ENCODE assay signal across 8 mouse cellular contexts in genomic region chr17:12300896-12301706, GRCm38 (mm10). TPM values are rescaled to one million over a fixed set of nuclear protein-coding genes. Genes with fewer than 3 reads are reported as not detected.
DNase-seq lines count a peak whose midpoint lies in the region; ATAC-seq and TF ChIP-seq lines count a peak whose summit lies in the region.

No protein-coding gene starts in this region.

- H3K9ac ChIP-seq in heart, embryonic 12.5 days: no peak overlapping the region

- peak; percentile 72 for TF ChIP-seq CTCF in layer of hippocampus, adult 2 months (conservative IDR thresholded peaks at IDR 0.05)
- TF ChIP-seq CTCF in bone marrow, adult 2 months (IDR thresholded peaks at IDR 0.05; ENCODE audit: control insufficient read depth, insufficient read depth, low read length): peak; percentile 89

- no peak for TF ChIP-seq POLR2A in bone marrow, adult 2 months (IDR thresholded peaks at IDR 0.05; ENCODE audit: borderline replicate concordance, control insufficient read depth, low read depth, low read length)

- H3K4me1 ChIP-seq in bone marrow, adult 2 months (ENCODE audit: control insufficient read depth, insufficient read depth, low read length): no peaks in the 10 kb centered on the region
- H3K4me1 ChIP-seq in heart, embryonic 12.5 days (replicated peaks): peaks cover 42% of the 10 kb centered on the region

- 30% methylated on average over 3 of the region's 3 CpGs for WGBS in bone marrow, adult 2 months
- WGBS in heart, embryonic 12.5 days: 45% methylated on average over 3 of the region's 3 CpGs

- no peaks in the 10 kb centered on the region for H3K36me3 ChIP-seq in heart, embryonic 12.5 days

- peak in 1 of 2 experiments; percentile 9 for DNase-seq in layer of hippocampus, adult 2 months (ENCODE audit: low spot score in 2 of 2)
- no peak for DNase-seq in layer of hippocampus, adult 8-10 months (ENCODE audit: low spot score in 2 of 2)
- peak; percentile 74 for DNase-seq in kidney, postnatal 10 days
- DNase-seq in testis, postnatal 10 days (ENCODE audit: low spot score): peak; percentile 54
- DNase-seq in gastrocnemius, adult 8-10 months (ENCODE audit: low spot score in 2 of 2): no peak

- no peak overlapping the region for H3K27ac ChIP-seq in layer of hippocampus, adult 2 months
- no peak overlapping the region for H3K27ac ChIP-seq in bone marrow, adult 2 months (ENCODE audit: control insufficient read depth, insufficient read depth, low read depth, low read length, poor library complexity)
- H3K27ac ChIP-seq in heart, embryonic 12.5 days (ENCODE audit: poor library complexity, severe bottlenecking): no peak overlapping the region

- ATAC-seq in heart, embryonic 12.5 days (ENCODE audit: insufficient number of reproducible peaks, low FRiP score): peak; percentile 61; the same call in 1 of the 2 replicates
- peak; percentile 97 for ATAC-seq in megakaryocyte-erythroid progenitor cell, adult 5-6 weeks (replicated peaks; ENCODE audit: low FRiP score, low TSS enrichment, poor library complexity, severe bottlenecking)

- no peaks in the 10 kb centered on the region for H3K27me3 ChIP-seq in heart, embryonic 12.5 days (replicated peaks)

- H3K4me3 ChIP-seq in layer of hippocampus, adult 2 months: no peak overlapping the region
- no peak overlapping the region for H3K4me3 ChIP-seq in bone marrow, adult 2 months (replicated peaks; ENCODE audit: control insufficient read depth, low read depth, low read length)
- H3K4me3 ChIP-seq in heart, embryonic 12.5 days: no peak overlapping the region

- H3K4me2 ChIP-seq in heart, embryonic 12.5 days: no peak overlapping the region

- H3K9me3 ChIP-seq in heart, embryonic 12.5 days (replicated peaks): no peaks in the 10 kb centered on the region

RNA-seq across cellular contexts. Expression of gene Map3k4, which starts 17.5 kb away (rescaled TPM):
- 10 to 100 TPM; 72.4 to 73.8 TPM for total RNA-seq in layer of hippocampus, adult 2 months (2021)
- 10 to 100 TPM; 57.9 to 78.8 (median 62.7) TPM for total RNA-seq in layer of hippocampus, adult 8-10 months (2022)
- 5.3 and 14.4 TPM in 2 replicates for polyA plus RNA-seq in bone marrow, adult 2 months (2011; ENCODE audit: insufficient read depth, insufficient read length, low replicate concordance, missing spikeins)
- polyA plus RNA-seq in heart, embryonic 12.5 days (2016; fragmentation: Nextera tagmentation; extraction: Ambion mirVana): 42.9 and 47.4 TPM in 2 replicates
- 18.8 and 19.9 TPM in 2 replicates for total RNA-seq in megakaryocyte-erythroid progenitor cell, adult 5-6 weeks (2014; fragmentation: Nextera tagmentation)
- total RNA-seq in megakaryocyte-erythroid progenitor cell, adult 5-6 weeks (2017): 18.2 and 20.2 TPM in 2 replicates
- 10 to 100 TPM; 32.4 to 41.9 (median 36.2) TPM for total RNA-seq in gastrocnemius, adult 8-10 months (2022)

Comparison
In these comparisons a context has a peak if more than half of its experiments do, and no peak if none do; other contexts are left out.
1. DNase-seq: peak in kidney, postnatal 10 days (single experiment) and testis, postnatal 10 days (single experiment); none in layer of hippocampus, adult 8-10 months (0 of 2) and gastrocnemius, adult 8-10 months (0 of 2).